In the genomic region with DNA sequence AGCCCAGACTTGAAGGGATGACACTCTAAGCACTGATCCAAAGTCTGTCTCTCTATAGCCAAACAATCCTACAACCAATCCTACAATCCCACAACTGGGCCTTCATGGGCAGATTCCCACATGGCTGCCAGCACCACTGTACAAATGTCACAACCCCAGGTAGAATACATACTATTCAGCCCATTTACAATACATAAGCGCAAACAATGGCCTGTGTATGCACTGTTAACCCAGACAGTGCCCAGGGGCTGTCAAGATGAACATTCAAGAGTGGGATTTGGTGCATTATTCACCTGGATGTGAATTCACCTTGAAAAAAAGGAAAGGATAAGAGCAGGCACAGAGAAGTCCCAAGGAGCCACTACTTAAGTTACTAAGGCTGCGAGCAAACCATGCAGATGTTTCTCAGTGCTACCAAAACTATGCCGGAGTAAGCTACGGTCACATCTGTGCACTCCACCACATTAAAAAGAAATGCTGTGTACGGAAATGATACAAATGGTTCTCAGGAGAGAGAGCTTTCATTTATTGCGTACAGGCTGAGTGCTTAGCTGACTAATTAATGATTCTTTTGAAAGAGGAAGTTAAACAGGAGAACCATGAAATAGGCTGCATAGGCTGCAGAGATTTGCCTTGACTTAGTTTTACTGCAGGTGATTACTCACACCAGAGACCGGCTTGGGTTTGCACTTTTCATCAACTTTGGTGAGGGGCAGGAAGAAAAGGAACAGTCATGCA, we compare ENCODE assay signal across 8 mouse cellular contexts.
DNase-seq lines count a peak whose midpoint lies in the region; ATAC-seq and TF ChIP-seq lines count a peak whose summit lies in the region.

No protein-coding gene starts in this region.

- intact Hi-C loops in heart, postnatal 10 days (cut with DNase I) = loop anchor here (5.0 kb wide), 1 partner anchor 130 kb away; no protein-coding TSS in a partner anchor

- no peak for DNase-seq in heart, postnatal 10 days
- no peak for DNase-seq in testis, postnatal 10 days (ENCODE audit: low spot score)
- peak; percentile 59 for DNase-seq in kidney, postnatal 0 days (ENCODE audit: low spot score)
- no peak for DNase-seq in stomach, postnatal 0 days (ENCODE audit: low spot score)
- no peak for DNase-seq in right cerebral cortex, adult 18-20 months
- no peak for DNase-seq in thymus, postnatal 14 days

- ATAC-seq in heart, embryonic 11.5 days (replicated peaks; ENCODE audit: insufficient number of reproducible peaks, low FRiP score, low TSS enrichment) = no peak
- no peak for ATAC-seq in kidney, postnatal 0 days (replicated peaks; ENCODE audit: low FRiP score, low read depth)
- no peak for ATAC-seq in stomach, postnatal 0 days (ENCODE audit: low FRiP score, low TSS enrichment)

- H3K9ac ChIP-seq in heart, embryonic 11.5 days (ENCODE audit: low read depth, low read length) = no peak overlapping the region
- no peak overlapping the region for H3K9ac ChIP-seq in kidney, postnatal 0 days (ENCODE audit: low read depth, low read length)
- no peak overlapping the region for H3K9ac ChIP-seq in stomach, postnatal 0 days (ENCODE audit: low read length)

- no peak for TF ChIP-seq POLR2A in testis, adult 2 months (IDR thresholded peaks at IDR 0.05; ENCODE audit: control insufficient read depth, low read depth, low read length)

- H3K4me1 ChIP-seq in heart, embryonic 11.5 days (ENCODE audit: control insufficient read depth, insufficient read depth, low read length) = peaks cover 26% of the 10 kb centered on the region
- H3K4me1 ChIP-seq in testis, adult 2 months (ENCODE audit: control insufficient read depth, insufficient read depth, low read length) = peaks cover 2% of the 10 kb centered on the region
- H3K4me1 ChIP-seq in kidney, postnatal 0 days (replicated peaks; ENCODE audit: insufficient read depth, low read length) = peaks cover 23% of the 10 kb centered on the region
- H3K4me1 ChIP-seq in stomach, postnatal 0 days (replicated peaks; ENCODE audit: control insufficient read depth, insufficient read depth) = peaks cover 7% of the 10 kb centered on the region

- H3K9me3 ChIP-seq in heart, embryonic 11.5 days (replicated peaks; ENCODE audit: control insufficient read depth, low read length) = no peaks in the 10 kb centered on the region
- no peaks in the 10 kb centered on the region for H3K9me3 ChIP-seq in kidney, postnatal 0 days (replicated peaks; ENCODE audit: low read length)
- no peaks in the 10 kb centered on the region for H3K9me3 ChIP-seq in stomach, postnatal 0 days (ENCODE audit: control insufficient read depth, low read length)

- H3K4me3 ChIP-seq in heart, embryonic 11.5 days (ENCODE audit: low read depth, low read length) = no peak overlapping the region
- H3K4me3 ChIP-seq in testis, adult 2 months (ENCODE audit: control insufficient read depth, low read depth, low read length) = no peak overlapping the region
- H3K4me3 ChIP-seq in kidney, postnatal 0 days (replicated peaks; ENCODE audit: low read depth, low read length) = no peak overlapping the region
- no peak overlapping the region for H3K4me3 ChIP-seq in stomach, postnatal 0 days (ENCODE audit: low read depth, low read length)

- no peaks in the 10 kb centered on the region for H3K36me3 ChIP-seq in heart, embryonic 11.5 days (ENCODE audit: control insufficient read depth, insufficient read depth, low read length)
- no peaks in the 10 kb centered on the region for H3K36me3 ChIP-seq in testis, adult 2 months (ENCODE audit: control insufficient read depth, insufficient read depth, low read length)
- no peaks in the 10 kb centered on the region for H3K36me3 ChIP-seq in kidney, postnatal 0 days (ENCODE audit: insufficient read depth, low read length)
- H3K36me3 ChIP-seq in stomach, postnatal 0 days (ENCODE audit: control insufficient read depth, insufficient read depth, low read length) = no peaks in the 10 kb centered on the region

- 85% methylated on average over 7 of the region's 7 CpGs for WGBS in heart, embryonic 11.5 days (ENCODE audit: insufficient replicate concordance)
- WGBS in kidney, postnatal 0 days = 47% methylated on average over 7 of the region's 7 CpGs
- 60% methylated on average over 7 of the region's 7 CpGs for WGBS in stomach, postnatal 0 days

- TF ChIP-seq EP300 in stomach, postnatal 0 days (optimal IDR thresholded peaks at IDR 0.05) = no peak

- TF ChIP-seq CTCF in testis, adult 2 months (IDR thresholded peaks at IDR 0.05; ENCODE audit: control insufficient read depth, insufficient read depth, insufficient replicate concordance, low read depth, low read length) = no peak
- no peak for TF ChIP-seq CTCF in kidney, postnatal 0 days (IDR thresholded peaks at IDR 0.05; ENCODE audit: low read depth)
- TF ChIP-seq CTCF in stomach, postnatal 0 days (IDR thresholded peaks at IDR 0.05; ENCODE audit: low read depth) = no peak

- no peak overlapping the region for H3K4me2 ChIP-seq in heart, embryonic 11.5 days
- H3K4me2 ChIP-seq in kidney, postnatal 0 days (ENCODE audit: low read length) = no peak overlapping the region
- no peak overlapping the region for H3K4me2 ChIP-seq in stomach, postnatal 0 days (replicated peaks; ENCODE audit: low read depth)

- peak overlapping the region; percentile 35; the same call in 1 of the 2 replicates for H3K27ac ChIP-seq in heart, embryonic 11.5 days (ENCODE audit: low read depth, low read length)
- peak overlapping the region; percentile 61 for H3K27ac ChIP-seq in testis, adult 2 months (ENCODE audit: control insufficient read depth, insufficient read depth, low read depth, low read length)
- peak overlapping the region; percentile 70 for H3K27ac ChIP-seq in kidney, postnatal 0 days
- peak overlapping the region; percentile 86 for H3K27ac ChIP-seq in stomach, postnatal 0 days (replicated peaks)

- H3K27me3 ChIP-seq in heart, embryonic 11.5 days (ENCODE audit: control insufficient read depth, insufficient read depth, low read length) = no peaks in the 10 kb centered on the region
- no peaks in the 10 kb centered on the region for H3K27me3 ChIP-seq in testis, adult 2 months (ENCODE audit: control insufficient read depth, insufficient read depth, low read length)
- H3K27me3 ChIP-seq in kidney, postnatal 0 days (ENCODE audit: insufficient read depth, low read length) = no peaks in the 10 kb centered on the region
- H3K27me3 ChIP-seq in stomach, postnatal 0 days (ENCODE audit: control insufficient read depth, insufficient read depth, low read length) = no peaks in the 10 kb centered on the region

Comparison
In these comparisons a context has a peak if more than half of its experiments do, and no peak if none do; other contexts are left out.
1. H3K27ac ChIP-seq: peak in every context shown above with its lines; median percentile 86 in stomach, postnatal 0 days; 70 in kidney, postnatal 0 days; 61 in testis, adult 2 months; 35 in heart, embryonic 11.5 days.